Mouse (Mus musculus) spleen, adult 12 weeks (tissue): ENCODE measurements around the gene Zfhx3.

Experiments
- DNase-seq: peaks from one replicate; pipeline ENCODE4 v3.0.0; 2022; ENCODE audit warnings: low spot score

The Zfhx3 gene

DNA sequence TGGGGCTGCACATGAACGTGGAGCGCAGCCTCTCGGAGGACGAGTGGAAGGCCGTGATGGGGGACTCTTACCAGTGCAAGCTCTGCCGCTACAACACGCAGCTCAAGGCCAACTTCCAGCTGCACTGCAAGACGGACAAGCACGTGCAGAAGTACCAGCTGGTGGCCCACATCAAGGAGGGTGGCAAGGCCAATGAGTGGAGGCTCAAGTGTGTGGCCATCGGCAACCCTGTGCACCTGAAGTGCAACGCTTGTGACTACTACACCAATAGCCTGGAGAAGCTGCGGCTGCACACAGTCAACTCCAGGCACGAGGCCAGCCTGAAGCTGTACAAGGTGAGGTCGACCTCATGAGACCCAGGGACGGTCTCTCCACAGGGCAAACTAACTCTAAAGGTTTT, 857.9 kb downstream of the Zfhx3 start:
- no peak for DNase-seq

DNA sequence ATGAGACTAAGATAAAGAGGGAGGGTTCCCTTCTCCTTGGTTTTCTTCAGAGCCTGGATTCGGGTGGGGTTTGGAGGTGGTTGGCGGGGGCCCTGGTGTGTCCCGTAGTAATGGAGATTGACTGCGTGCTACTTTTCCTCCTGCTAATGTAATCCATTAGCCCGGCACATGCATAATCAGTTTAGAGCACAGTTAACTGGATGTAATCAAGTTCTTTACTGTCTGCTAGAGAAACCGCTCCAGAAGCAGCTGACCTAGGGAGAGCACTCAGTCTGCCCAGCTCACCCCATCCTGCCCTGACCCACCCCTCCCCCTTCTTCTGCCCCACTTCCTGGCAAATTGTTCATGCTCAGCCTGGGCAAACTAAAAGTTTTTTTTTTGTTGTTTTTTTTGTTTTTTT, 860.6 kb downstream of the Zfhx3 start:
- DNase-seq = no peak

DNA sequence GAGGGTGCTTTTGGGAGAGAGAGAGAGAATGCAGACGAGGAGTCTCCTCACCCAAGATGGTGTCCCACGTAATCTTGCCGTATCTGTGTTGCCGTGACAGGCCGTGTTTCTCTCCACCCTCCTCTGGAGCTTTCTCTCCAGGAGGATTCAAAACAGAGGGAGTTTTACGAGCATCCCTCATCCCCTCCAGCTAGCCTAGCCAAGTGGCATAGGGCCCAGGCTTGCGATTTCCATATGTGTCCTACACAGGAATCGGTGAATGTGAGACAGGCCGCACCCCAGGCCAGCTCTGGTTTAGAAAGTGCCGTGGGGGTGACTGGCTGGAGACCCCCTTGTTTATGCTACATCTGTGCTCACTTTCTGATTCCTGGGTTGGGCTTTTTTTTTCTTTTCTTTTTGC, 869.2 kb downstream of the Zfhx3 start:
- DNase-seq = no peak

DNA sequence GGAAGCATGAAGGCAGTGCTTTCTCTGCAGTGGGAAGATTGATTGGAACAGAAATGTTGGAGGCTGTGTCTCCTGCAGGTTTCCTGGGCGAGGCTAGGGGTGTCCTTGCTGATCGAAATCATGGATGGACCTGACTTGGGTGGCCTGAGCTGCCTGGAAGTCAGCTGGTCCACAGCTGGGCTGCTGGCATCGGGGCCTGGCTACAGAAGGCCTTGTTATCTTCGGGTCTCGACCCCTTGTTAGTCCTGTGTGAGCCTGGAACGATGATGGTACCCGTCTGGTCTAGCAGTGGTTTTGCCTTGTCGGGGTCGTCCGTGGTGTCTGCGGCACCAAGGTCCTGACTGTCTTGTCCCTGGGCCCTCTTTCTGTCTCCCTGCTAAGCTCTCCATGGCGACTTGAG, 870.9 kb downstream of the Zfhx3 start:
- no peak for DNase-seq

DNA sequence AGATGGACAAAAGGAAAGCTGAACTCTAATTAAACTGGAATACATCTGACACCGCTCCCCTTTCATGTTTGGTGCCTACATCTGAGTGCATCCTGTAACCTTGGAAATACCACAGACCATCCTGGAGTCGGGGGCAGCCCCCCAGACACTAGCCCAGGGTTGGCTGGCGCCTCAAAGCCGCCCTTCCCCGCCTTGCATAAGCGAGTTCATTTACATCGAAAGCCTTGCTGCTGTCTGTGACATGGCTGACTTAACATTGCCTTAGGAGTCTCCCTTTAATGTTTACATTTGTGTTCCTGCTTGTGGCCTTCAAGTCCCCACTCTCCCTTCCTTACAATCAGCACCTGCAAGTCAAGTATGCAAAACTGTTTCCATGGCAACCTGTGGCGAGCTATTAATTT, 876.8 kb downstream of the Zfhx3 start:
- DNase-seq = no peak

DNA sequence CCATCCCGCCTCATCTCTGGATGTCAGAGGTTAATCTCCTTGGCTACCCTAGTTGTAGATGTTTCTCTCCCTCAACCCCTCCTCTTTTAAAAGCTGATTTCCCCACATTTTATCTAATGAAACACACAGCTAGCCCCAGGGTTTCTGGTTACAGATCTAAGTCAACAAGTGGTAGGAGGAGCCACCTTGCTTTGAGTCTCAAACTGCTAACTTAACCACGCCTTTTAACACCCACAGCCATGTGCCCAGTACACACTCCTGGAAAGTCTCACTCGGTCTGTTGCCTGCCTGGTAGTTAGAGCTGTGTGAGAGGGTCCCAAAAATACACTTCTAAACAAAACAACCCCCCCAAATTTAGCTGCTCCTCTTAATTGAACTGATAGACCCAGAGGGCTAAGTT, 877.4 kb downstream of the Zfhx3 start:
- DNase-seq = no peak

DNA sequence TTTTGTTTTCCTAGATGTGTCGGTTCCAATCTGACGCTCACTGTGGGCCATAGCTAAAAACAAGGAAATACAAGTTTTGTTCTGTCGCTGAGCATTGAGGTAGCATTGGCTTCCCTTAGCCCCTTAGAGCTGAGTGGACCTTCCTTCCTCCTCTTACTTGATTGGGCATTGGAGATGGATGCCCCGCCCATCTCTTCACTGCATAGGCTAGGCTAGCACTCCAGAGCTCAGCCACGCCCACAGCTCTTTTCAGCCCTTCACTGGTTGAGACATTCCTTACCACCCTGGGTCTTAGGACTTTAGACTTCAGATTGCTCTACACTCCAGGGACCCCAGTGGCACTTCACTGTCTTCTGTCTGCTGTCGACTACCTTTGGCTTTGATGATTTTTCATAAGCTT, 878.2 kb downstream of the Zfhx3 start:
- DNase-seq = no peak

DNA sequence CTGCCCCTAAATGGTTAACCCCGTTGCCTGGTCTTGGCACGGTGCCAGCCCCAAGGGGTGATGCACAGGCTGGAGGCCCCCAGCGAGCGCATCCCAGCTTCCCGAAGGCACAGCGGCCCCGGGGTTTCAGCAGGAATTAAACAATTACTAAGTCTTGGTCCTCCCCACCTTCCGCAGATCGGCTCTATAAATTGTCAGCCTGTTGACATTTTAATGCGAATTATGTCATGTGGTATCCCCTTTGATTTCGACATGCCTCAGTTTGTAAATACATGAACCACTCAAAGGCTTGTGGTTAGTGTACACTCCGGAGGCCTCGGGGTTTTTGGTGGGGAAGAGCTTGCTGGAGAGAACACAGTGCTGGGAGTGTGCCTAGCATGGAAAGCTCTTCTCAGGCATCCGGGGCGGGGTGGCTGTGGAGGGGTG, 880.4 kb downstream of the Zfhx3 start:
- no peak for DNase-seq

DNA sequence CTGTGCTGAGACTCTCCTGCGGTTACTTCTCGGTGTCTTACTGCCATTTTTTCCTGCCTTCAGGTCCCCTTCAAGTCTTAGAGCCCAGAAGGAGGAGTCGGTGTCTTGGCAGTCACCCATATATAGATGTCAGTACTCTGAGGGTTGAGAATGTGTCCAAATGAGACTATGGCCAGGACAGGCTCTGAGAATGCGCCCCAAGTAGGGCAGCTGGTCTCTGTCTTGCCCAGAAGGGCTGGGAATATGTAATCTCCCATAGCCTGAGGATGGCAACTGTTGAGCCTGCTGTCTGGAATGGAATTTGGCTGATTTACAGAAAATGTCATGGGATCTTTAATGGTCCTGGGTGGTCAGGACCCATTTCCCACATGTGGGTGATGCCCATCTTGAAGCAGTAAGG, 881.6 kb downstream of the Zfhx3 start:
- DNase-seq = no peak

DNA sequence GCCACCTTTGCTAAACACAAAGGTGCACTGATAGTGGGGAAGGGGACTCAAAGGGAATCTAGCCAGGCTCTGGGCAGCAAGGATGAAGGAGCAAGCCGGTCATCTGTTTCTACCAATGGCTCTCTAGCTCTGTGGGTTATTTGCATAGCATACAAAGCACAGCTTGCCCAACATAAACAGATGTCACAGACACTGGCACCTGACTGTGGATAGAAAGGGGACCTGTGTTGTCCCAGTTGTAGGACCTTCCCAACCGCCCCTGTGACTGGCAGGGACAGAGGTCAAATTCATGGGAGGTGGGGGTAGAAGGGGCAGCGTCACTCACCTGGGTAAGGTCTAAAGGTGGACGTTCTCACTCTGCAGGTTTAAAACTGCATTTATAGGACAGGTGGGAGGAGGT, 884.0 kb downstream of the Zfhx3 start:
- DNase-seq = no peak

DNA sequence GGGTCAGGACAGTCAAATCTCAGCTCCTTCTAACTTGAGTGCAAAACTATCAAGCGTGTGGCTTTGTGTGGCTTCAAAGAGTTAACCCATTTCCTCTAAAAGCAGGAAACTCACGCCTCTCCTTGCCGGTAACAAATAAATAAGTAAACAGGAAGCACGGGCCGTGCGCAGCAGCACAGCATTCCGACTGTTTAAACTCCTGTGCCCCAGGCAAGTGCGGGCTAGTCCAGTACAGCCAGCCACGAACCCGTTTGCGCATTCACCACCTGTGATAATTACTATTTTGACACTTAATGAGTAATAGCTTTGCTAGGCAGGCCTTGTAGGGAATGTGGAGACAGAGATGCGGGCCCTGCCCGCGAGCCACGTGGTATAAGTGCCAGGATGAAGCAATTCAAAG, 885.0 kb downstream of the Zfhx3 start:
- DNase-seq = no peak

DNA sequence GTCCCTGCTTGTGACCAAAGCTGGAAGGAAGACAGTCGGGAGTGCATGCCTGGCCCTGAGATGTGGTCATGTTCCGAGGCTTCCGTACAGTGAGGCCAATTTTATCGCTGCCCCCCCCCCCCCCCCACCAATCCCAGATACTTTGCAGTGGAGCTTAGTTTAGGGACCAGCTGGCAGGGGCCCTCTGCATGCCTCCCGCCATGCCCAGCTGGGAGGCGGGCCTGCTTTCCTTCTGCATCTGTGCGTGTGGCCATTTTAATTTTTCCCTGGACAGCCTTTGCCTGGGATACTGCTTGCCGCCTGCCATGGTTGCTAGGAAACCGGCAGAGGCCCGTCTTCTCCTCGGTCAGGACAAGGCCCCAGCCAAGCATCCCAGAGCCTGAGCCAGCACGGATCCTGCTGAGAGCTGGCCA, 886.9 kb downstream of the Zfhx3 start:
- no peak for DNase-seq

DNA sequence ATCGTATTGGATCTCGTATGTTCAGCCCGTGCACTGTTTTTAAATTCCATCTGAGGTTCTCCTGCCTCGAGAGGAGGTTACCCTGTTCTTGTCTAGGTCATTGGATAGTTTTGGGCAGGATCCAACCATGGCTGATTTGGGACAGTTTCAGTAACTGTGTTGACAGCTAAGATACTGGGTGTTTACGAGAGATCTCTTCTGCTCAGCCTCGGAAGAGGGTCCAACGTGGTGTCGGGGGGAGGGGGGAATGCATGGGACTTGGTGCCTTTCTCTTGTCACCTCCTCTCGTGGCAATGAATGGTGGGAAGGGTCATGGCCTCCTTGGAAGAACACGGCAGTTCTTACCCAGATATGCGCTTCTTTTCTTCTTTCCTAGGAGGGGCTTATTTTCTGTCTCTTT, 892.7 kb downstream of the Zfhx3 start:
- DNase-seq = no peak

DNA sequence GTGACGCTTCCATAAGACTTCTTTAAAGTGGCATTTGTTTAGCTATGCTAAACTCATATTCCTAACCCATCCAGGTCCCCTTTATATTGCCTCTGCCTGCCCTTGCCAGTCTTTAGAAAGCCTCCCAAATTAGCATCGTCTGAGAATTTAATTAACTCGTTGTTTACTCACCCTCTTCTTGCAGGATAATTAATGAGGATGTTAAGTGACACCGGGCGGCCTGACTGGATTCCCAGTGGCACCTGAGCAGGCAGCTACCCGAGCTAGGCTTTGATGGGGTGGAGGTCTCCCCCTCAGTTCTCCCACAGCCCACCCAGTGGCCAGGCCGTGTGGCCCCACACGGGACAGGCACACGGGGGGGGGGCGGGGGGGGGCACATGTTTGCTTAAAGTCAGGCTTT, 895.3 kb downstream of the Zfhx3 start:
- DNase-seq = no peak

DNA sequence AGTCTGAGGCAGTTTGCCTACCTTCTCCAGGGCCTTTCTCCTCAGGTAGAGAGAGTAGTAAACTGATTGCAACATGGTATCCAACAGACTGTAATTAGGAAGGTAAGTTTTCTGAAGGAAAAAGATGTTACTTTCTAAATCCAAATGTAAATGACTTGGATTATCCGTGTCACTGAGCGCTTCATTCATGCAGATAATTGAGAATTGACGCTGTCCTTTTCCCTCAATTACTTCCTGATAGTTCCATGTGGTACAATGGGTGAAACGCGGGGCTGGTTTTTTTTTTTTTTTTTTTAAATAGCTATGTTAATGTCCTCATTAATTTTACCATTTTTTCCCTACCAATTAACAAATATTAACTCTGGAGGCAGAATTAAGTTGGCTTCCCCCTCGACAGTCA, 896.3 kb downstream of the Zfhx3 start:
- no peak for DNase-seq

DNA sequence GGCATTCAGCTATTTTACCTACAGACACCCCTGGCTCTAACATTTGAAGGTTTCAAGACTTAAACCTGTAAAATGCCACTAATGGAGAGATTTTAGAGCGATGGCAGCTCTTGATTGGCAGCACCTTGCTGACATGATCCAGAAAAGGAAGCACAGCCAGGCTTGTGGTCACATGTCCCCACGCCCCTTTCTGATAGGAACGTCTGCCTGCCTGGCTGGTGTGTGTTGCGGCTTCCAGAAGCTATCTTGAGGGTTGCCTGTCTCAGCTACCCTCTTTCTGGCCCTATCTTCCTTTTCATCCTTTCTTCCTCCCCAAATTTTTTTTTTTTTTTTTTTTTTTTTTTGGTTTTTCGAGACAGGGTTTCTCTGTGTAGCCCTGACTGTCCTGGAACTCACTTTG, 899.9 kb downstream of the Zfhx3 start:
- no peak for DNase-seq

DNA sequence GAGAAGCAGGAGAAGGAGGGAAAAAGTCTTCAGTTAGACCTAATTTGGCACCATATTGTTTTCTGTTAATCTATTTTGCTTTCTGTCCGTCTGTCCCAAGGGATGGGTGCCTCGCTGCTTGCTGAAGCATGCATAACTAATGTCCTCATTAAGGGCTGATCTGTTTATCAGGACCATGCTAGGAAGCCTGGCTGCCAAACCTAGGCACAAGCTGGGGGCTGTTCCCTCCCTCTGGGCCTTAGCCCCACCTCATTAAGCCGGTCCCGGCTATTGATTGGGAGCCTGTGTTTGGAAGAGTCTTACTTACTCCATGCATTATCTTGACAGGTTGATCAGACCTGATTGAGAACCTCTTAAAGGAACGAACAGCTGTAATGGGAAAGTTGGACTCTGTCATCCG, 903.7 kb downstream of the Zfhx3 start:
- no peak for DNase-seq

DNA sequence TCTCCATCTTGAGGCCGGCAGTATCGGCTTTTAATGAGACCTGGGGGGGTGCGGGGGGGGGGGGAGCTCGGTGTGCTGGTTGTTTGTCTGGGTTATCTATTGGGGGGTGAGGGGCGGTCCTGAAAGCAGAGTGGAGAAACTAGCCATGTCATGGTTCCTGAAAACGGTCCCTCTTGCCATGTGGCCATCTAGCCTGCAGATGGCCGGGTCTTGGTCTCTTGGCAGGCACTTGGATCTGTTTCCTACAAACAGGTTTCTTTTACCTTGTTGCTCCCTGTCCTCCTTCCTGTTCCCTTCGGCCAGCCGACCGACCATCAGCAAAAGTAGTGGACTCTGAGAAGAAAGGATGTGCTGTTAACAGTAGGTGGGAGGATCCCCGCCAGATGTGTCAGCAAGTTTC, 904.4 kb downstream of the Zfhx3 start:
- no peak for DNase-seq

DNA sequence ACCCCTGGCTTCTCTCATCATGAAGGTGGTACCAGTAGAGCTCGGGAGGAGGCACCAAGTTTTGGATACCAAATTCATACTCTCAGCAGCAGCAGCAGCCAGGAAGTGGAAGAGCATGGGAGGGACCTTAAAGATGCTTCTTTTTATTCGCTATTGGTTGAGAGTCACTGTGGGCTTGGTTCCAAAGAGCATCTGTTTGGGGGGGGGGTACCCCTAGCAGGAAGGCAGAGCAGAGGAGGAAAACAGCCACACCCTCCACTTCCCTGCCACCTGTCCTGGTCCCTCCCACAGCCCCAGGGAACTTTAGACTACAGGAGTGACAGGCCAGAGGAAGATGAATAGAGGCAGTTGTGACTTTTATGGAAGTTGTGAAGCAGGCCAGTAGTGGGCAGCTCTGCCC, 904.9 kb downstream of the Zfhx3 start:
- no peak for DNase-seq

DNA sequence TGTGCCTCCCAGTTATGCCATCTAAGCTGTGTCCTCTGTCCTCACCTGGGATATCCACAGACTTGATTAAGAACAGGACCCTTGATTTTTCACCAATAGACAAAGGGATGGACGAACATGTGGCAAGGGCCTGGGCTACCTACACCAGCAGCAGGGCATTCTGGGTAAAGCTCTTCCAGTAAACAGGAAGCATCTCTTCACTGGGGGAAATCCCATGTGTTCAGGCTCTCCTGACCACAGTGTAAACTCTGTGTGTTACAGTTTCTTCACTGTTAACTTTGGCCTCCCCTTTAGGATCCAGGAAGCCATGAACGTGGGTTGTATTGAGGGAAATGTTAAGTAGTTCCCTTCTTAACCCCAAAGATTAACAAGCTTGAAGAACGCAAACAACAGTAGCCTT, 906.0 kb downstream of the Zfhx3 start:
- no peak for DNase-seq

DNA sequence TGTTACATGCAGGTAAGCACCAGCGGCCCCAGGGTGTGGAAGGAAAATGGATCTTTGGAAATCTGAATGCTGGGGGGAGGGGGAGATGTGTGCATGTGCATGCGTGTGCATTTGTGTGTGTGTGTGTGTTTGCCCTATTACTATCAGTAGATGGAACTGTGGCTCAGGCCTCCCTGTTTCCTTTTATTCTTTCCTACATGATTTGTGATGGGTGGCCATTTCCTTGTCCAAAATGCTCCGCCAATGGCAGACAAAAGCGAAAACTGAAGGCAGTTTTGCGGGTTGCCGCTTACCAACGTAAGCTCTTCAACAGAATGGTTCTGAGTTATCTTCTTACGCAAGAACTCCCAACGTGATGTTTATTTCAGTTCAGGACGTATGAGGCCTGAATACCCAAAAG, 910.6 kb downstream of the Zfhx3 start:
- no peak for DNase-seq

DNA sequence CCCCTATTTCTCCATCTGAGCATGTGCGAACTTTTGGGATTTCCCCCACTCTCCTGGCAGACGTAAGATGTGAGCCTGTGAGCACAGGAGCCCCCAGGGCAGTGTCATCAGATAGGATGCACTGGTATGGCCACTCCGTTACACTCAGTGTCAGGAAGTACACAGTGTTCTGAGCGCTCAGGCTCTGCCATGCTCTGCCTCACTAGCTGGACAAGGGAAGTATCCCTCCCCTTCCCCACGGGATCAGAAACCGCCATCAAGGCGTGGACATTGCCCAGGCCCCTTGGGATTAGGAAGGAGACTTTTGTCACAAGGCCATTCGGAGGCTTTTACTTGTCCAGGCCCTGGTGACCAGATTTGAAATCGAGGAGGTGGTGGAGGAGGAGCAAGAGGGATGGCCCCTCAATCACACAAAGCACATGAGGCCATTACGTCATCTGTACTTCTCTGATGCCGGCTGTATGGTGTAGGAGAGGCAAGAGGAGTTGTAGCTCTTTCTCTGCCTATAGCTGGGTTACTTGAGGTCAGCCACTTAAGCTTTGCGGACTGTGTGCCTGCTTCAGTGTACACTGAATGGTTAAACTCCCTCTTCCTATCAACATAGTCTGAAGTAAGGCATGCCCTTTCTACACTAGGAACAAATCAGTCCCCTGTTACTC, 912.1 kb downstream of the Zfhx3 start:
- no peak for DNase-seq

DNA sequence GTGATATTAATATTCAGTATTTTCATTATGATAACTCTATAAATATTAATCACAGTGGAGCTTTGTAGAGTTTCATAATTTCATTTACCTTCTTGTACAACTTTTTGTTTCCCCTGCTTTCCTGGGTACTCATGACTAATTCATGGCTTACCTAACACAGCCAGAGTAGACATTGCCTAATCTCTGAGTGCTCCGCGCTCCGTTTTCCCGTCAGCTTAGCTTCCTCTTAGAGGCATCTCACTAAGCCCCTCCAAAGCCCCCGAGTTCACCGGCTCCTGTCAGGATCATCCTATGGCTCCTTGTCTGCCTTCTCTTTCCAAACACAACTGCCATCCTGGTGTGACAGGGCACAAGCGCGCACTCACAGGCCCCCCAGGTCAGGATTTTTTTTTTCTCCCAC, 916.6 kb downstream of the Zfhx3 start:
- DNase-seq = no peak

DNA sequence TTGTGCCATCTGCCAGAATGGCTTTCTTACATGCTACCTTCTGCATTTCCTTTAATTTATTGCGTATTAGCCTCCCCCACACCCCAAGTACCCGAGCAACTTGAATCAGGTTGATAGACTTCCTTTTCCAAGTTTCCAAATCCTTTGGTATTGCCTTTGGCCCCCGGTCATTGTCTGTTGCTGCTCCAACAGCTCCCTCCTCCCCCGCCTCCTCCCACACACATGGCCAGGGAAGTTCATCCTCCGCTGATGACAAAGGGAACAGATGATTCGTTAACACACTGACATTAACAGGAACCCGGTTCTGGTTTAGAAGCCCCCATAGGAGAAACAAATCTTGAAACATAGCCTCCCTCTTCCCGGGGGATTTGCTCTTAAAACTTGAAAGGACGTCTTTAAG, 917.5 kb downstream of the Zfhx3 start:
- DNase-seq = no peak

DNA sequence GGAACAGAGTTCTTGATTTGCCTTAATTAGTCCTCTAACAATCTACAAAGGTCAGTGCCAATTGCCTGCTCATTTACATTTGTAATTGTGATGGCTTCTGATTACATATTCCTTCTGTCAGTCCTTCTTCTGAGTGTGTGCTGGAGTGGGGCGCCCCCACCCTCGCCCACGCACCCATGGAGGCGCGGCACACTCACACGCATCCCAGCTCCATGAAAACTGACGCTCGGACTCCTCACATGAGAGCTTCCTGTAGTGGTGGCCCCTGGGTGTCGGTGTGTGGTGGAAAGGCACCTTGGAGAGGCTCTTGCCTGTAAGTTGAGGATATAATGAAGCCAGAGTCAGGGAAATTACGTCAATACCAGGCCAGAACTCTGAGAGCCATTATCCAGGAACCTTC, 921.0 kb downstream of the Zfhx3 start:
- no peak for DNase-seq
